Mouse (Mus musculus): Measurements from ENCODE around the gene Jtb. TPM values are rescaled to one million over a fixed set of nuclear protein-coding genes. Genes with fewer than 3 reads are reported as not detected.

The Jtb gene
- polyA plus RNA-seq, 1 experiment = 39.9 TPM

DNA sequence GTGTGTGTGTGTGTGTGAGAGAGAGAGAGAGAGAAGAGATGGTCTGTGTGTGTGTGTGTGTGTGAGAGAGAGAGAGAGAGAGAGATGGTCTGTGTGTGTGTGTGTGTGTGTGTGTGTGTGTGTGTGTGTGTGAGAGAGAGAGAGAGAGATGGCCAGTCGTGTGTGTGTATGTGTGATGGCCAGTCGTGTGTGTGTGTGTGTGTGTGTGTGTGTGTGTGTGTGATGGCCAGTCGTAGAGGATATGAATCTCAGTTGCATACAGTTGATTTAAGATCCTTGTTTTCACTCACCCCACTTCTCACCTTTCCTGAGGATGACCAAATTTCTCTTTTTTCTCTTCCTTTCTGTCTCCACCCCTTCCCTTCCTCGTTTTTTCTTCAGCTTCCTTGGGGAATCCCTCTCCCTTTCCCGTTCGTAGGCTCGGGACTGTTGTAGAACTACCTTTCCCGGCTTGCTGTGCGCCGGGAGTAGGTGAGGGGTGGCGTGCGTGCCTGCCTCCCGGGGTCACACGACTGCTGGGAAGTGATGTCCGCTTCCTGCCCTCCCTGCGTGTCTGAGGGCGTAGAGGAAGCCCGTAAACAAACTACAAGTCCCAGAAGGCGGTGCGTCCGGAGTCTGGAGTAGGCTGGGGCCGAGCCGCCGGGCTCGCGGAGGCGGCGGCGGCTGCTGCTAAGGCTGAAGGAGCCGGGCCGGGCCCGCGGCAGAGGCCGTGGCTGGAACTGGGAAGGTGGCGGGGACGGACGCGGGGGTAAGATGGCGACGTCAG, 22.4 kb downstream of the Jtb start, which contains the start of gene Crtc2:
TSS of gene Crtc2 (plus strand) at position 511 of the 766 bp plus-strand sequence.
- TF ChIP-seq E2F4 (IDR thresholded peaks at IDR 0.05; ENCODE audit: insufficient read depth) = no peak
- no peak for TF ChIP-seq MAX (IDR thresholded peaks at IDR 0.05; ENCODE audit: low read depth)
- peak in 1 of 3 experiments; percentile 9 for TF ChIP-seq MYOG (IDR thresholded peaks at IDR 0.05; ENCODE audit: control insufficient read depth in 1 of 3, insufficient read depth in 1 of 3, insufficient read length in 2 of 3, low read depth in 2 of 3)
- peak; percentile 78 for TF ChIP-seq POLR2AphosphoS2 (IDR thresholded peaks at IDR 0.05; ENCODE audit: insufficient read length, low read depth)
- Histone ChIP-seq H3K36me3 (ENCODE audit: control insufficient read depth, insufficient read depth) (peaks cover 18% of the 10 kb centered on the region), H3K27me3 (ENCODE audit: control insufficient read depth, insufficient read depth, insufficient read length) (no peaks in the 10 kb centered on the region), H3ac (ENCODE audit: control insufficient read depth, insufficient read length) (peak within 1 kb of the TSS; percentile 87), H3K4me3 (peak within 1 kb of the TSS; percentile 83), H3K4me2 (ENCODE audit: low read depth) (peak within 1 kb of the TSS; percentile 81), H3K79me2 (ENCODE audit: control insufficient read depth, insufficient read depth) (peaks cover 42% of the 10 kb centered on the region)

DNA sequence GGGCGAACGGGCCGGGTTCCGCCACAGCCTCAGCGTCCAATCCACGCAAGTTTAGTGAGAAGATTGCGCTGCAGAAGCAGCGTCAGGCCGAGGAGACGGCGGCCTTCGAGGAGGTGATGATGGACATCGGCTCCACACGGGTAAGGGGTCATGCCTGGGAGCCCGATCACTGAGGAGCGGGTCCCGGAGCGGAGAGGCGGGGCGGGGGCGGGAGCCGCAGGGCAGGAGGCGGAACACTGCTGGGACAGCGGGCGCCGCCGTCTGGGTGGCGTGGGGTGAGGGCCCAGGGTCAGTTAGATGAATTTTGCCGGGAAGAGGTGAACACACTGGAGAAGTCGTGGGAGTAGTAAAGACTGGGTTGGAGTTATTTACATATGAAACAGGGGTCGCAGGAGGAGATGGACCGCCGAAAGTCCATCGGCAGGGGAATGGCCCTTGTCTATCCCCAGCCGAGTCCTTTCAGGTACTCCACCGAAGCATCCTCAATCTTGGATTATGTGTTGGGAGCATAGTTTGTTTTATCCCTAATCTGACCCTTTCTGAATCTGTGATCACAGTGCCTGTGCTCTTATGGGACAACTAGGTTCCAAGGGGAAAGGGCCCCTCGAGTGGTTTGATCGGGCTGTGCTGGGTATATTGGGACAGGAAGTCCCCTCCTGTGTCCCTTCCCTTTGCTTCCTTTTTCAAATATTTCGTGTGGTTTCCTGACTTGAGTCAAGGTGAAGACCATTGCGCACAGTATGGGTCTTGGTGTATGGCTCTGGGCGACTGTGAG, 23.2 kb downstream of the Jtb start:
- TF ChIP-seq MAX (IDR thresholded peaks at IDR 0.05; ENCODE audit: low read depth) (no peak), TCF12 (IDR thresholded peaks at IDR 0.05; ENCODE audit: insufficient read depth, poor library complexity, severe bottlenecking) (no peak), POLR2AphosphoS2 (IDR thresholded peaks at IDR 0.05; ENCODE audit: insufficient read length, low read depth) (no peak), MYOD1 (IDR thresholded peaks at IDR 0.05; ENCODE audit: control insufficient read depth in 1 of 3, insufficient read length in 2 of 3, low read depth in 2 of 3) (no peak), REST (IDR thresholded peaks at IDR 0.05; ENCODE audit: insufficient read depth, insufficient read length) (no peak), CEBPB (IDR thresholded peaks at IDR 0.05; ENCODE audit: insufficient read depth, poor library complexity, severe bottlenecking) (no peak), USF1 (IDR thresholded peaks at IDR 0.05; ENCODE audit: low read depth) (no peak), MYOG (IDR thresholded peaks at IDR 0.05; ENCODE audit: control insufficient read depth in 1 of 3, insufficient read depth in 1 of 3, insufficient read length in 2 of 3, low read depth in 2 of 3) (no peak), E2F4 (IDR thresholded peaks at IDR 0.05; ENCODE audit: insufficient read depth) (no peak), POLR2A (IDR thresholded peaks at IDR 0.05; ENCODE audit: insufficient read length, low read depth) (no peak), SRF (IDR thresholded peaks at IDR 0.05; ENCODE audit: control insufficient read depth, insufficient read length, low read depth) (no peak), TCF3 (IDR thresholded peaks at IDR 0.05; ENCODE audit: insufficient read length, low read depth) (no peak)
- peak overlapping the region; percentile 87 for H3ac ChIP-seq (ENCODE audit: control insufficient read depth, insufficient read length)
- H3K36me3 ChIP-seq (ENCODE audit: control insufficient read depth, insufficient read depth) = peaks cover 24% of the 10 kb centered on the region
- H3K4me3 ChIP-seq = peak overlapping the region; percentile 83
- H3K27me3 ChIP-seq (ENCODE audit: control insufficient read depth, insufficient read depth, insufficient read length) = no peaks in the 10 kb centered on the region
- peaks cover 41% of the 10 kb centered on the region for H3K79me2 ChIP-seq (ENCODE audit: control insufficient read depth, insufficient read depth)
- peak overlapping the region; percentile 81 for H3K4me2 ChIP-seq (ENCODE audit: low read depth)

DNA sequence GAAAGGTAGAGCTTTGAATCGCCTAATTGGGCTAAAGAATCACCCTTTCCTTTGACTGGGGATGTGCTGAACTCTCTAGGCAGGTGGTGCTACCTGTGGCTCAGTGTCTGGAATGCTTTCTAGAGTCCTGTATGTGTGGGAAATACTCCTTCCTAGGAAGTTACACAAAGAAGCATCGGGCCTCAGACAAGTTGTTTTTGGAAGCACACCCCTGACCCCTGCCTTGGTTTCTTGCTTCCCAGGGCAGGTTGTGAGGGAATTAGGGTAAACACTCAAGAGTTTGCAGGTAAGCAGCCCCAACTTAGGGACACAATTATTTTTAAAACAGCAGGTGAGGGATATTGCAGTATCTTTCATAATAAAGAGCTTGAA, 23.8 kb downstream of the Jtb start:
- Histone ChIP-seq H3K27me3 (ENCODE audit: control insufficient read depth, insufficient read depth, insufficient read length) (no peaks in the 10 kb centered on the region), H3K79me2 (ENCODE audit: control insufficient read depth, insufficient read depth) (peaks cover 37% of the 10 kb centered on the region), H3ac (ENCODE audit: control insufficient read depth, insufficient read length) (peak overlapping the region; percentile 87), H3K4me2 (ENCODE audit: low read depth) (peak overlapping the region; percentile 81), H3K4me3 (peak overlapping the region; percentile 83), H3K36me3 (ENCODE audit: control insufficient read depth, insufficient read depth) (peaks cover 25% of the 10 kb centered on the region)
- TF ChIP-seq REST (IDR thresholded peaks at IDR 0.05; ENCODE audit: insufficient read depth, insufficient read length) = no peak
- TF ChIP-seq MYOG (IDR thresholded peaks at IDR 0.05; ENCODE audit: control insufficient read depth in 1 of 3, insufficient read depth in 1 of 3, insufficient read length in 2 of 3, low read depth in 2 of 3) = no peak
- no peak for TF ChIP-seq POLR2A (IDR thresholded peaks at IDR 0.05; ENCODE audit: insufficient read length, low read depth)
- no peak for TF ChIP-seq E2F4 (IDR thresholded peaks at IDR 0.05; ENCODE audit: insufficient read depth)
- TF ChIP-seq MAX (IDR thresholded peaks at IDR 0.05; ENCODE audit: low read depth) = no peak
- no peak for TF ChIP-seq TCF3 (IDR thresholded peaks at IDR 0.05; ENCODE audit: insufficient read length, low read depth)
- TF ChIP-seq CEBPB (IDR thresholded peaks at IDR 0.05; ENCODE audit: insufficient read depth, poor library complexity, severe bottlenecking) = no peak
- TF ChIP-seq USF1 (IDR thresholded peaks at IDR 0.05; ENCODE audit: low read depth) = no peak
- no peak for TF ChIP-seq POLR2AphosphoS2 (IDR thresholded peaks at IDR 0.05; ENCODE audit: insufficient read length, low read depth)
- TF ChIP-seq TCF12 (IDR thresholded peaks at IDR 0.05; ENCODE audit: insufficient read depth, poor library complexity, severe bottlenecking) = no peak
- TF ChIP-seq SRF (IDR thresholded peaks at IDR 0.05; ENCODE audit: control insufficient read depth, insufficient read length, low read depth) = no peak
- no peak for TF ChIP-seq MYOD1 (IDR thresholded peaks at IDR 0.05; ENCODE audit: control insufficient read depth in 1 of 3, insufficient read length in 2 of 3, low read depth in 2 of 3)

DNA sequence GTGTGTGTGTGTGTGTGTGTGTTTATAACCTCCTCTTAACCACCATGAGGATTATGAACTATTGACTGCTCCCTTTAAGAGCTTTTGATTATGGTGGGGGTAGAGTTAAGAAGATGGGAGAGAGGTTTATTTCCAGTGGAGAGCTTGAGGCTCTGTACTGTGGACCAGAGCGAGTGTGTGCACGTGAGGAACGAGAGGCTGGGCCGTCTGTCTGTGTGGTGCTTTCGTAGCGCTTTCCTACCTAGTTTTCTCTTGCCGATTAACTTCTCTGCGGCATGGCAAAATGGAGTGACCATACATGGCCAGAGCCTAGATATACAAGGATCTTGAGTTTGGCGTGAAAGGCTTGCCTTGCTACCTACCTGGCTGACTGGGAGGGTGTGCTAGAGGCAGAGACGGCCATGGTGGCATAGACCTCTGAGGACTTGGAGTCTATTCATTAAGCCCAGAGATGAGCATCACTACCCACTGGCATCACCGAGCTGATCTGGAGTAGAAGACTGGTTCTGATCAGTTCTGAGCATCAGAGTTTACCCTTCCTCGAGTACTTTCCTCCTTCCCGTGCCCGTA, 24.5 kb downstream of the Jtb start:
- Histone ChIP-seq H3K4me2 (ENCODE audit: low read depth) (peak overlapping the region; percentile 81), H3ac (ENCODE audit: control insufficient read depth, insufficient read length) (no peak overlapping the region), H3K27me3 (ENCODE audit: control insufficient read depth, insufficient read depth, insufficient read length) (no peaks in the 10 kb centered on the region), H3K79me2 (ENCODE audit: control insufficient read depth, insufficient read depth) (peaks cover 37% of the 10 kb centered on the region), H3K36me3 (ENCODE audit: control insufficient read depth, insufficient read depth) (peaks cover 23% of the 10 kb centered on the region), H3K4me3 (peak overlapping the region; percentile 83)
- no peak for TF ChIP-seq MAX (IDR thresholded peaks at IDR 0.05; ENCODE audit: low read depth)
- no peak for TF ChIP-seq POLR2A (IDR thresholded peaks at IDR 0.05; ENCODE audit: insufficient read length, low read depth)
- TF ChIP-seq E2F4 (IDR thresholded peaks at IDR 0.05; ENCODE audit: insufficient read depth) = no peak
- TF ChIP-seq MYOG (IDR thresholded peaks at IDR 0.05; ENCODE audit: control insufficient read depth in 1 of 3, insufficient read depth in 1 of 3, insufficient read length in 2 of 3, low read depth in 2 of 3) = no peak
- no peak for TF ChIP-seq TCF12 (IDR thresholded peaks at IDR 0.05; ENCODE audit: insufficient read depth, poor library complexity, severe bottlenecking)
- TF ChIP-seq REST (IDR thresholded peaks at IDR 0.05; ENCODE audit: insufficient read depth, insufficient read length) = no peak
- TF ChIP-seq MYOD1 (IDR thresholded peaks at IDR 0.05; ENCODE audit: control insufficient read depth in 1 of 3, insufficient read length in 2 of 3, low read depth in 2 of 3) = no peak

Measured in myocyte (in vitro differentiated cells).